Mouse (Mus musculus) limb, embryonic 14.5 days (tissue): ENCODE results near the gene Uchl3. TPM values are rescaled to one million over a fixed set of nuclear protein-coding genes. Genes with fewer than 3 reads are reported as not detected.

Experiments
- ATAC-seq: fragments of 200-750 bp; cut with Nextera tagmentation; 2 replicates; pipeline ENCODE4 v1.8.0; 2017; ENCODE audit warnings: low read depth, moderate number of reproducible peaks, moderate TSS enrichment; ENCODE audit not compliant: low FRiP score
- DNase-seq: peaks from one replicate; pipeline ENCODE4 v3.0.0-alpha.2; 2015; ENCODE audit warnings: low spot score
- H3K27ac ChIP-seq: fragments of 300-500 bp; sonication (generic); replicated peaks from 2 replicates; pipeline ENCODE4 v1.5.1; 2014; ENCODE audit warnings: low read depth, mild to moderate bottlenecking, low read length, moderate library complexity, mixed read lengths
- H3K27me3 ChIP-seq: fragments of 300-500 bp; sonication (generic); 2 replicates; pipeline ENCODE4 v1.6.1; 2014; ENCODE audit warnings: low read length, mixed read lengths; ENCODE audit not compliant: control insufficient read depth, insufficient read depth
- H3K36me3 ChIP-seq: fragments of 300-500 bp; sonication (generic); 2 replicates; pipeline ENCODE4 v1.6.1; 2014; ENCODE audit warnings: mild to moderate bottlenecking, low read length, moderate library complexity, mixed read lengths; ENCODE audit not compliant: control insufficient read depth, insufficient read depth
- H3K4me1 ChIP-seq: fragments of 300-500 bp; sonication (generic); 2 replicates; pipeline ENCODE4 v1.6.1; 2014; ENCODE audit warnings: antibody characterized with exemption, low read length, mixed read lengths; ENCODE audit not compliant: control insufficient read depth, insufficient read depth
- H3K4me2 ChIP-seq: fragments of 300-500 bp; sonication (generic); replicated peaks from 2 replicates; pipeline ENCODE4 v1.6.1; 2014; ENCODE audit warnings: low read depth, mild to moderate bottlenecking, low read length, moderate library complexity; ENCODE audit not compliant: severe bottlenecking
- H3K4me3 ChIP-seq: fragments of 300-500 bp; sonication (generic); replicated peaks from 2 replicates; pipeline ENCODE4 v1.5.1; 2014; ENCODE audit warnings: low read length
- H3K9ac ChIP-seq: fragments of 300-500 bp; sonication (generic); 2 replicates; pipeline ENCODE4 v1.6.1; 2014; ENCODE audit warnings: mild to moderate bottlenecking, low read depth, low read length, moderate library complexity; ENCODE audit not compliant: severe bottlenecking
- H3K9me3 ChIP-seq: fragments of 300-500 bp; sonication (generic); 2 replicates; pipeline ENCODE4 v1.6.1; 2016; ENCODE audit warnings: low read length; ENCODE audit not compliant: control insufficient read depth
- POLR2A ChIP-seq: fragments of 200-500 bp; IDR thresholded peaks from 2 replicates; pipeline ENCODE4 v1.8.0; 2012; ENCODE audit warnings: inconsistent platforms, mild to moderate bottlenecking, moderate library complexity, borderline replicate concordance; ENCODE audit not compliant: insufficient read depth, insufficient read length; ENCODE audit errors: extremely low read depth
- WGBS: fragments of 180-500 bp; shearing (Covaris S2); extraction: QIAGEN DNeasy Blood & Tissue Kit; methylation state at CpG from one replicate; pipeline ENCODE4 v1.1.7; 2014; 5-methylcytosine and 5-hydroxymethylcytosine counted together
- polyA plus RNA-seq, 2 experiments: library from polyadenylated mRNA; depleted of rRNA in 1 of 2; stranded (reverse) in 1 of 2; unstranded in 1 of 2; fragments of >200 nt; fragmentation: Nextera tagmentation in 1 of 2; extraction: Ambion mirVana in 1 of 2; gene quantifications; 2 replicates each; pipeline versions ENCODE4 v1.2.1 to v1.2.3; 2012 to 2014

The Uchl3 gene
- polyA plus RNA-seq, 2 experiments: 61.5 to 115 TPM

- Histone ChIP-seq H3K9ac (no peak overlapping the region), H3K27ac (no peak overlapping the region), H3K4me1 (peaks cover 3% of the 10 kb centered on the region), H3K9me3 (no peaks in the 10 kb centered on the region), H3K36me3 (peaks cover 23% of the 10 kb centered on the region), H3K4me3 (no peak overlapping the region), H3K27me3 (no peaks in the 10 kb centered on the region), H3K4me2 (no peak overlapping the region)
- no peak for ATAC-seq
- no peak for TF ChIP-seq POLR2A
- DNase-seq: no peak
- 93% methylated on average over 6 of the region's 6 CpGs for WGBS
Measured at GRCm38 (mm10) chr14:101637381-101637780, 16.4 kb upstream of the Uchl3 start.

- DNase-seq: peak; percentile 94
- H3K27me3 ChIP-seq: no peaks in the 10 kb centered on the region
- H3K9ac ChIP-seq: peak within 1 kb of the TSS; percentile 70
Measured at GRCm38 (mm10) chr14:101640153-101640843, 13.5 kb upstream of the Uchl3 start, which contains the start of gene Commd6. Gene Commd6 (minus strand): TSS chr14:101640686.

GRCm38 (mm10) chr14:101644948-101645347 lies 8.8 kb upstream of the Uchl3 start:
- Histone ChIP-seq H3K36me3 (no peaks in the 10 kb centered on the region), H3K4me1 (no peaks in the 10 kb centered on the region), H3K4me2 (no peak overlapping the region), H3K27ac (no peak overlapping the region), H3K27me3 (no peaks in the 10 kb centered on the region), H3K4me3 (no peak overlapping the region), H3K9ac (no peak overlapping the region), H3K9me3 (no peaks in the 10 kb centered on the region)
- no peak for TF ChIP-seq POLR2A
- ATAC-seq (no peak), DNase-seq (no peak)
- WGBS: 64% methylated on average over 1 of the region's 1 CpGs

More at GRCm38 (mm10) chr14:101640153-101640843, 13.5 kb upstream of the Uchl3 start, which contains the start of gene Commd6:
- Histone ChIP-seq H3K4me2 (peak within 1 kb of the TSS; percentile 54), H3K4me1 (peaks cover 3% of the 10 kb centered on the region), H3K9me3 (no peaks in the 10 kb centered on the region), H3K36me3 (peaks cover 4% of the 10 kb centered on the region; the same call in 1 of the 2 replicates), H3K4me3 (peak within 1 kb of the TSS; percentile 74), H3K27ac (peak within 1 kb of the TSS; percentile 58; the same call in 1 of the 2 replicates)
- TF ChIP-seq POLR2A: peak; percentile 57; the same call in 1 of the 2 replicates
- WGBS: under 1% methylated on average over 37 of the region's 39 CpGs
- ATAC-seq: peak; percentile 97

- ATAC-seq (no peak), DNase-seq (no peak)
- H3K4me3 ChIP-seq: no peak overlapping the region
- no peak overlapping the region for H3K4me2 ChIP-seq
- H3K36me3 ChIP-seq: no peaks in the 10 kb centered on the region
- no peak overlapping the region for H3K27ac ChIP-seq
- no peaks in the 10 kb centered on the region for H3K27me3 ChIP-seq
- WGBS: 77% methylated on average over 4 of the region's 4 CpGs
- no peak overlapping the region for H3K9ac ChIP-seq
- H3K4me1 ChIP-seq: peaks cover 5% of the 10 kb centered on the region; the same call in 1 of the 2 replicates
- TF ChIP-seq POLR2A: no peak
- no peaks in the 10 kb centered on the region for H3K9me3 ChIP-seq
Measured at GRCm38 (mm10) chr14:101650551-101650950, 3.2 kb upstream of the Uchl3 start.

- Histone ChIP-seq H3K9me3 (no peaks in the 10 kb centered on the region), H3K9ac (no peak overlapping the region), H3K36me3 (no peaks in the 10 kb centered on the region), H3K27me3 (no peaks in the 10 kb centered on the region), H3K4me3 (no peak overlapping the region), H3K4me2 (no peak overlapping the region), H3K27ac (no peak overlapping the region), H3K4me1 (peaks cover 5% of the 10 kb centered on the region; the same call in 1 of the 2 replicates)
- ATAC-seq: no peak
- DNase-seq: no peak
- WGBS: 87% methylated on average over 6 of the region's 6 CpGs
- no peak for TF ChIP-seq POLR2A
Measured at GRCm38 (mm10) chr14:101652571-101652970, 1.2 kb upstream of the Uchl3 start.

GRCm38 (mm10) chr14:101654526-101654909 lies 751 bp downstream of the Uchl3 start:
- under 1% methylated on average over 10 of the region's 10 CpGs for WGBS
- ATAC-seq (no peak), DNase-seq (no peak)
- Histone ChIP-seq H3K36me3 (no peaks in the 10 kb centered on the region), H3K9me3 (no peaks in the 10 kb centered on the region), H3K4me3 (peak overlapping the region; percentile 97), H3K27me3 (no peaks in the 10 kb centered on the region), H3K4me1 (peaks cover 5% of the 10 kb centered on the region; the same call in 1 of the 2 replicates), H3K9ac (peak overlapping the region; percentile 80), H3K4me2 (peak overlapping the region; percentile 73), H3K27ac (no peak overlapping the region)
- no peak for TF ChIP-seq POLR2A
